Mouse (Mus musculus) erythroblast, embryonic 14.5 days (primary cell): ENCODE data around the gene Cpn2.

Source experiments
- GATA1 ChIP-seq: IDR thresholded peaks from 2 replicates; pipeline ENCODE4 v1.6.1; 2012; ENCODE audit warnings: low read length, inconsistent platforms, mixed read lengths
- TAL1 ChIP-seq: IDR thresholded peaks from 3 replicates; pipeline ENCODE4 v1.6.1; 2012; ENCODE audit warnings: low read length, inconsistent platforms, mixed read lengths

DNA sequence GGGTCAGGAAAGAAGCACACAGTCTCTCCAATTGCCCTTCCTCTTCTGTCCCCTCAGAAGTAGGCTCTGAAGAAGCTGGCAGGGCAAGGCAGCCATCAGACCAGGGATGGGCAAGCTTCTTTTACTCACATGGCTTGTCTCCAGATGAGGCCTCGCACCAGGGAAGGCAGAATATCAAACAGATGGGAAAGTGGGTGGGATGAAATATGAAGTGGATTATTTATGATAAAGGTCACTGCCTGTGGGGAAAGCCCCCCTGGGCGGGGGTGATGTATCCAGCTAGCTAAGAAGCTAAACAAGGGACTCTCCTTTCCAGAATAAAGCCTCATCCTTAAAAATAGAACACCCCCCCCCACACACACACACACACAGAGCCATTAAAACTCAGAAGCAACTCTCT lies 31.7 kb downstream of the Cpn2 start:
- TF ChIP-seq TAL1 (no peak), GATA1 (no peak)
